Mouse (Mus musculus) midbrain, embryonic 16.5 days (tissue): ENCODE results near the gene Olfr229. TPM values are rescaled to one million over a fixed set of nuclear protein-coding genes. Genes with fewer than 3 reads are reported as not detected.
"Not testable (repeated sequence)": the region's sequence is repeated elsewhere in the genome, so short reads cannot be mapped to it uniquely, and the experiment has no call there.

Experiments used
- ATAC-seq: fragments of 200-750 bp; cut with Nextera tagmentation; 2 replicates; pipeline ENCODE4 v1.8.0; 2017; ENCODE audit warnings: moderate TSS enrichment
- H3K27ac ChIP-seq: fragments of 300-500 bp; sonication (generic); 2 replicates; pipeline ENCODE4 v1.5.1; 2014; ENCODE audit warnings: mild to moderate bottlenecking, low read length, mixed read lengths
- H3K27me3 ChIP-seq: fragments of 300-500 bp; sonication (generic); 2 replicates; pipeline ENCODE4 v1.6.1; 2014; ENCODE audit warnings: low read depth, low read length, mixed read lengths; ENCODE audit not compliant: control insufficient read depth, insufficient read depth
- H3K36me3 ChIP-seq: fragments of 300-500 bp; sonication (generic); 2 replicates; pipeline ENCODE4 v1.6.1; 2014; ENCODE audit warnings: mild to moderate bottlenecking, low read length, moderate library complexity, mixed read lengths; ENCODE audit not compliant: control insufficient read depth, insufficient read depth
- H3K4me1 ChIP-seq: fragments of 300-500 bp; sonication (generic); 2 replicates; pipeline ENCODE4 v1.6.1; 2014; ENCODE audit warnings: mild to moderate bottlenecking, low read length, mixed read lengths; ENCODE audit not compliant: control insufficient read depth, insufficient read depth
- H3K4me2 ChIP-seq: fragments of 300-500 bp; sonication (generic); 2 replicates; pipeline ENCODE4 v1.6.1; 2014; ENCODE audit warnings: mild to moderate bottlenecking, low read length, mixed read lengths
- H3K4me3 ChIP-seq: fragments of 300-500 bp; sonication (generic); 2 replicates; pipeline ENCODE4 v1.5.1; 2014; ENCODE audit warnings: low read depth, mild to moderate bottlenecking, low read length, moderate library complexity, mixed read lengths
- H3K9ac ChIP-seq: fragments of 300-500 bp; sonication (generic); 2 replicates; pipeline ENCODE4 v1.6.1; 2014; ENCODE audit warnings: low read depth, low read length, mixed read lengths
- H3K9me3 ChIP-seq: fragments of 300-500 bp; sonication (generic); replicated peaks from 2 replicates; pipeline ENCODE4 v1.6.1; 2014; ENCODE audit warnings: mild to moderate bottlenecking, low read length, mixed read lengths; ENCODE audit not compliant: control insufficient read depth, poor library complexity, severe bottlenecking
- WGBS: fragments of 180-500 bp; shearing (Covaris S2); extraction: QIAGEN DNeasy Blood & Tissue Kit; methylation state at CpG from one replicate; pipeline ENCODE4 v1.1.7; 2014; 5-methylcytosine and 5-hydroxymethylcytosine counted together
- polyA plus RNA-seq: library from polyadenylated mRNA; unstranded; fragments of >200 nt; fragmentation: Nextera tagmentation; extraction: Ambion mirVana; gene quantifications from 2 replicates; pipeline ENCODE4 v1.2.1, GENCODE M21; 2015

The Olfr229 gene
- polyA plus RNA-seq, 1 experiment from 2014 or later: not detected

GRCm38 (mm10) chr9:39951946-39952345 is 44.8 kb downstream of the Olfr229 start, which contains the start of gene Olfr975:
Olfr975 (minus strand) TSS chr9:39952046.
- Histone ChIP-seq H3K4me2 (no peak within 1 kb of the TSS), H3K27ac (no peak within 1 kb of the TSS), H3K9ac (no peak within 1 kb of the TSS), H3K27me3 (no peaks in the 10 kb centered on the region), H3K36me3 (no peaks in the 10 kb centered on the region), H3K4me3 (no peak within 1 kb of the TSS), H3K9me3 (no peaks in the 10 kb centered on the region), H3K4me1 (no peaks in the 10 kb centered on the region)
- WGBS: 59% methylated on average over 1 of the region's 1 CpGs
- ATAC-seq: no peak

- not testable (repeated sequence) for H3K4me1 ChIP-seq, H3K9me3 ChIP-seq, H3K36me3 ChIP-seq, H3K9ac ChIP-seq, H3K27me3 ChIP-seq, H3K4me2 ChIP-seq, H3K4me3 ChIP-seq, ATAC-seq, H3K27ac ChIP-seq
- 88% methylated on average over 6 of the region's 9 CpGs for WGBS
Observed at GRCm38 (mm10) chr9:39961033-39961432, 53.9 kb downstream of the Olfr229 start, which contains the start of gene Olfr976. Olfr976 (minus strand) TSS chr9:39961133.

Other genes starting within 250 kb of the Olfr229 start
- gene Olfr963, start 240.1 kb upstream of the Olfr229 start, polyA plus RNA-seq: not detected in 2 replicates
- gene Olfr149, start 200.2 kb upstream of the Olfr229 start, polyA plus RNA-seq: not detected in 2 replicates
- gene Olfr965, start 196.0 kb upstream of the Olfr229 start, polyA plus RNA-seq: not detected in 2 replicates
- gene Olfr150, start 176.4 kb upstream of the Olfr229 start, polyA plus RNA-seq: not detected in 2 replicates
- not detected in 2 replicates for gene Olfr967, start 161.1 kb upstream of the Olfr229 start, polyA plus RNA-seq
- gene Olfr968, start 124.1 kb upstream of the Olfr229 start, polyA plus RNA-seq: not detected in 2 replicates
- gene Olfr969, start 116.4 kb upstream of the Olfr229 start, polyA plus RNA-seq: not detected in 2 replicates
- gene Olfr970, start 98.5 kb upstream of the Olfr229 start, polyA plus RNA-seq: not detected in 2 replicates
- gene Olfr971, start 70.5 kb upstream of the Olfr229 start, polyA plus RNA-seq: not detected in 2 replicates
- gene Olfr972, start 40.9 kb upstream of the Olfr229 start, polyA plus RNA-seq: not detected in 2 replicates
- not detected in 2 replicates for gene Olfr974, start 30.2 kb downstream of the Olfr229 start, polyA plus RNA-seq
- gene Olfr975, start 44.7 kb downstream of the Olfr229 start, polyA plus RNA-seq: not detected in 2 replicates
- not detected in 2 replicates for gene Olfr976, start 53.8 kb downstream of the Olfr229 start, polyA plus RNA-seq
- not detected in 2 replicates for gene Olfr978, start 84.8 kb downstream of the Olfr229 start, polyA plus RNA-seq
- gene Olfr979, start 96.1 kb downstream of the Olfr229 start, polyA plus RNA-seq: not detected in 2 replicates
- gene Olfr980, start 102.2 kb downstream of the Olfr229 start, polyA plus RNA-seq: not detected in 2 replicates
- not detected in 2 replicates for gene Olfr981, start 114.1 kb downstream of the Olfr229 start, polyA plus RNA-seq
- gene Olfr982, start 166.5 kb downstream of the Olfr229 start, polyA plus RNA-seq: not detected in 2 replicates
- gene Olfr983, start 186.3 kb downstream of the Olfr229 start, polyA plus RNA-seq: not detected in 2 replicates
- gene Olfr984, start 206.9 kb downstream of the Olfr229 start, polyA plus RNA-seq: not detected in 2 replicates
- gene Olfr985, start 222.8 kb downstream of the Olfr229 start, polyA plus RNA-seq: not detected in 2 replicates
- not detected in 2 replicates for gene Tmem225, start 240.8 kb downstream of the Olfr229 start, polyA plus RNA-seq